Comparison of ENCODE assay signal across 12 mouse cellular contexts in genomic region chr17:7634291-7634664, GRCm38 (mm10).
DNase-seq lines count a peak whose midpoint lies in the region; ATAC-seq and TF ChIP-seq lines count a peak whose summit lies in the region.
"Had no signal": no experiment of that assay in that cellular context is flagged by ENCODE, and none has a peak within 500 bp of the region (broad histone marks: within the 10 kb centered on the region; RNA-seq: fewer than 3 reads in every experiment).

No protein-coding gene starts in this region.

- ATAC-seq in hindbrain, embryonic 12.5 days (ENCODE audit: low FRiP score), result no peak
- ATAC-seq in lung, postnatal 0 days, result peak; percentile 48; the same call in 1 of the 2 replicates
- ATAC-seq in intestine, embryonic 16.5 days, result no peak
- no peak for ATAC-seq in forebrain, embryonic 16.5 days

- H3K9ac ChIP-seq in hindbrain, embryonic 12.5 days, result no peak overlapping the region
- no peak overlapping the region for H3K9ac ChIP-seq in lung, postnatal 0 days (replicated peaks; ENCODE audit: low read depth)
- no peak overlapping the region for H3K9ac ChIP-seq in intestine, embryonic 16.5 days (ENCODE audit: low read depth, low read length)
- no peak overlapping the region for H3K9ac ChIP-seq in forebrain, embryonic 16.5 days (replicated peaks; ENCODE audit: low read depth, low read length)
- H3K9ac ChIP-seq: limb, embryonic 12.5 days had no signal

- no peaks in the 10 kb centered on the region for H3K27me3 ChIP-seq in hindbrain, embryonic 10.5 days (ENCODE audit: insufficient read depth, poor library complexity, severe bottlenecking)
- H3K27me3 ChIP-seq in hindbrain, embryonic 12.5 days, result no peaks in the 10 kb centered on the region
- no peaks in the 10 kb centered on the region for H3K27me3 ChIP-seq in lung, postnatal 0 days (replicated peaks; ENCODE audit: insufficient read depth, low read length)
- H3K27me3 ChIP-seq in intestine, embryonic 16.5 days (replicated peaks; ENCODE audit: control insufficient read depth, insufficient read depth, low read length), result no peaks in the 10 kb centered on the region
- no peaks in the 10 kb centered on the region for H3K27me3 ChIP-seq in forebrain, embryonic 16.5 days (replicated peaks; ENCODE audit: control insufficient read depth, insufficient read depth, low read length)
- H3K27me3 ChIP-seq: CH12.LX; limb, embryonic 12.5 days had no signal

- no peak overlapping the region for H3K4me2 ChIP-seq in hindbrain, embryonic 12.5 days (replicated peaks)
- H3K4me2 ChIP-seq in lung, postnatal 0 days (replicated peaks; ENCODE audit: low read depth, low read length), result no peak overlapping the region
- H3K4me2 ChIP-seq in intestine, embryonic 16.5 days (ENCODE audit: low read depth, low read length), result no peak overlapping the region
- no peak overlapping the region for H3K4me2 ChIP-seq in forebrain, embryonic 16.5 days (ENCODE audit: low read length)
- H3K4me2 ChIP-seq: limb, embryonic 12.5 days had no signal

- H3K9me3 ChIP-seq in hindbrain, embryonic 10.5 days, result 0 out of 2 replicates have a peak, but pooled peaks cover 3% of the 10 kb centered on the region
- no peaks in the 10 kb centered on the region for H3K9me3 ChIP-seq in hindbrain, embryonic 12.5 days (replicated peaks)
- no peaks in the 10 kb centered on the region for H3K9me3 ChIP-seq in lung, postnatal 0 days (ENCODE audit: low read length)
- no peaks in the 10 kb centered on the region; the same call in 1 of the 2 replicates for H3K9me3 ChIP-seq in intestine, embryonic 16.5 days (ENCODE audit: control insufficient read depth, low read length)
- no peaks in the 10 kb centered on the region; the same call in none of the 2 replicates for H3K9me3 ChIP-seq in forebrain, embryonic 16.5 days (ENCODE audit: control insufficient read depth, low read length)
- H3K9me3 ChIP-seq: limb, embryonic 12.5 days had no signal

- 70% methylated on average over 5 of the region's 5 CpGs for WGBS in hindbrain, embryonic 10.5 days
- 70% methylated on average over 5 of the region's 5 CpGs for WGBS in hindbrain, embryonic 12.5 days
- 46% methylated on average over 5 of the region's 5 CpGs for WGBS in lung, postnatal 0 days
- 58% methylated on average over 5 of the region's 5 CpGs for WGBS in intestine, embryonic 16.5 days
- 69% methylated on average over 5 of the region's 5 CpGs for WGBS in forebrain, embryonic 16.5 days

- DNase-seq in hindbrain, embryonic 10.5 days (ENCODE audit: low spot score), result no peak
- DNase-seq in lung, postnatal 0 days (ENCODE audit: low spot score), result no peak
- DNase-seq in lung, postnatal 25 days (ENCODE audit: low spot score), result no peak
- DNase-seq in T-cell, adult 2 months (ENCODE audit: low spot score), result no peak
- DNase-seq: adrenal gland, postnatal 14 days; layer of hippocampus, adult 9-11 months; right cerebral cortex, postnatal 25 days had no signal

- no peaks in the 10 kb centered on the region for H3K36me3 ChIP-seq in hindbrain, embryonic 10.5 days
- H3K36me3 ChIP-seq in hindbrain, embryonic 12.5 days, result no peaks in the 10 kb centered on the region
- H3K36me3 ChIP-seq in lung, postnatal 0 days (ENCODE audit: insufficient read depth, low read length), result no peaks in the 10 kb centered on the region
- H3K36me3 ChIP-seq in intestine, embryonic 16.5 days (ENCODE audit: control insufficient read depth, insufficient read depth, low read length), result no peaks in the 10 kb centered on the region
- no peaks in the 10 kb centered on the region for H3K36me3 ChIP-seq in forebrain, embryonic 16.5 days (ENCODE audit: control insufficient read depth, insufficient read depth)
- H3K36me3 ChIP-seq: limb, embryonic 12.5 days had no signal

- TF ChIP-seq EP300 in lung, postnatal 0 days (IDR thresholded peaks at IDR 0.05), result no peak

- H3K4me3 ChIP-seq in hindbrain, embryonic 10.5 days, result no peak overlapping the region
- no peak overlapping the region for H3K4me3 ChIP-seq in hindbrain, embryonic 12.5 days
- no peak overlapping the region for H3K4me3 ChIP-seq in lung, postnatal 0 days (ENCODE audit: low read depth, low read length)
- no peak overlapping the region for H3K4me3 ChIP-seq in intestine, embryonic 16.5 days (ENCODE audit: low read length)
- H3K4me3 ChIP-seq in forebrain, embryonic 16.5 days (replicated peaks; ENCODE audit: low read length), result no peak overlapping the region
- H3K4me3 ChIP-seq: limb, embryonic 12.5 days had no signal

- no peak for TF ChIP-seq CTCF in lung, postnatal 0 days (IDR thresholded peaks at IDR 0.05)

- peaks cover 6% of the 10 kb centered on the region for H3K4me1 ChIP-seq in hindbrain, embryonic 10.5 days (replicated peaks)
- H3K4me1 ChIP-seq in hindbrain, embryonic 12.5 days, result peaks cover 3% of the 10 kb centered on the region; the same call in 1 of the 2 replicates
- no peaks in the 10 kb centered on the region for H3K4me1 ChIP-seq in lung, postnatal 0 days (ENCODE audit: insufficient read depth, low read depth, low read length)
- H3K4me1 ChIP-seq in intestine, embryonic 16.5 days (ENCODE audit: control insufficient read depth, insufficient read depth, low read length), result no peaks in the 10 kb centered on the region
- H3K4me1 ChIP-seq in forebrain, embryonic 16.5 days (replicated peaks; ENCODE audit: control insufficient read depth, insufficient read depth, low read length), result no peaks in the 10 kb centered on the region
- H3K4me1 ChIP-seq: limb, embryonic 12.5 days had no signal

- 0 out of 2 replicates have a peak overlapping the region, but pooled peaks have one; percentile 16 for H3K27ac ChIP-seq in hindbrain, embryonic 10.5 days
- H3K27ac ChIP-seq in hindbrain, embryonic 12.5 days, result no peak overlapping the region
- H3K27ac ChIP-seq in lung, postnatal 0 days (ENCODE audit: low read length), result 0 out of 2 replicates have a peak overlapping the region, but pooled peaks have one; percentile 8
- H3K27ac ChIP-seq in intestine, embryonic 16.5 days (ENCODE audit: low read length), result peak overlapping the region; percentile 6; the same call in 1 of the 2 replicates
- no peak overlapping the region for H3K27ac ChIP-seq in forebrain, embryonic 16.5 days (ENCODE audit: low read length)
- H3K27ac ChIP-seq: limb, embryonic 12.5 days had no signal

Comparison
In these comparisons a context has a peak if more than half of its experiments do, and no peak if none do; other contexts are left out.
1. H3K27ac ChIP-seq: peak in hindbrain, embryonic 10.5 days (single experiment), lung, postnatal 0 days (single experiment) and intestine, embryonic 16.5 days (single experiment); none in hindbrain, embryonic 12.5 days (single experiment) and forebrain, embryonic 16.5 days (single experiment).